In the genomic region with DNA sequence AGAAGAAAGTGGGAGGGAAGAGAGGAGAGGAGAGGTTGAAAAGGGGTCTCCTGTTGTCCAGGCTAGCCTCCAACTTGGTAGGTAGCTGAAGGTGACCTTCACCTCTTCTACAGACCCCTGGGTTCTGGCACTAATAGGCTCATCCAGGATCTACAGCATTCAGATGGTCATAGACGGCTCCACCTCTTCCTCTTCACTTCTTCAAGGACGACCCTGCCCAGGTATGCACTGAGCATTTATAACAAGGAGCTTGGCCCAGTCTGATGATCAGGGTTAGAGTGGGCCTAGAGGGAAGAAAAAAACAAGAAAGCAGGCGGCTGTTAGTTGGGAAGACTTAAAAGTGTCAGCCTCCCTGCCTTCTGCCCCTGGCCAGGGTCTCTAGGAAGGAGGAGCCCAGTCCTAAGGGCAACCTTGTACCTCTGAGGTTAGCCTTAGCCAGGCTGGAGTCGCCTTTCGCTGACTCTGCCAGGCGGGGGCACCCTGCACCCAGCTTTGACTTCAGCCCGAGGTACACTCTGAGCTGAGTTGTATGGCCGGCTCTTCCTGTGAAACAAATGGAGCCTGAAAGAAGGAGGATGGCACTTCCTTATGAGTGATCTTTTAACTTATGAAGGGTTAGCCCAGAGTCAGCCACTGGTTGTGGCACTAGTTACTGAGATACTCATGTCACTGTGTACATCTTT, we compare ENCODE assay signal across 8 mouse cellular contexts. TPM values are rescaled to one million over a fixed set of nuclear protein-coding genes. Genes with fewer than 3 reads are reported as not detected.
DNase-seq lines count a peak whose midpoint lies in the region; ATAC-seq lines count a peak whose summit lies in the region.

No protein-coding gene starts in this region.

- H3K27ac ChIP-seq in embryonic facial prominence, embryonic 13.5 days: no peak overlapping the region
- no peak overlapping the region for H3K27ac ChIP-seq in hindbrain, embryonic 16.5 days (ENCODE audit: low read depth, low read length)

- WGBS in embryonic facial prominence, embryonic 13.5 days: 18% methylated on average over 8 of the region's 8 CpGs
- 18% methylated on average over 8 of the region's 8 CpGs for WGBS in hindbrain, embryonic 16.5 days

- H3K27me3 ChIP-seq in embryonic facial prominence, embryonic 13.5 days: no peaks in the 10 kb centered on the region
- H3K27me3 ChIP-seq in hindbrain, embryonic 16.5 days (replicated peaks; ENCODE audit: control insufficient read depth, insufficient read depth, low read length): no peaks in the 10 kb centered on the region

- intact Hi-C loops in left cerebral cortex, postnatal 10 days (cut with DNase I): loop anchor here (5.0 kb wide), 1 partner anchor 50 kb away; the partner anchor contains the start of gene Itch

- no peak; the same call in 1 of the 2 replicates for ATAC-seq in cerebellum, adult (ENCODE audit: insufficient number of reproducible peaks, low FRiP score, low TSS enrichment)
- ATAC-seq in embryonic facial prominence, embryonic 13.5 days (ENCODE audit: insufficient number of reproducible peaks, insufficient read depth, low FRiP score, low TSS enrichment, low read depth): 0 out of 2 replicates have a peak, but pooled peaks have one; percentile 37
- ATAC-seq in hindbrain, embryonic 16.5 days: peak; percentile 58; the same call in 1 of the 2 replicates
- peak; percentile 99 for ATAC-seq in megakaryocyte progenitor cell, adult 5-6 weeks (replicated peaks; ENCODE audit: poor library complexity)

- H3K36me3 ChIP-seq in embryonic facial prominence, embryonic 13.5 days: no peaks in the 10 kb centered on the region
- no peaks in the 10 kb centered on the region for H3K36me3 ChIP-seq in hindbrain, embryonic 16.5 days (ENCODE audit: control insufficient read depth, insufficient read depth, low read length)

- H3K4me3 ChIP-seq in embryonic facial prominence, embryonic 13.5 days: no peak overlapping the region
- no peak overlapping the region for H3K4me3 ChIP-seq in hindbrain, embryonic 16.5 days (ENCODE audit: low read length)

- no peak overlapping the region for H3K9ac ChIP-seq in embryonic facial prominence, embryonic 13.5 days
- no peak overlapping the region for H3K9ac ChIP-seq in hindbrain, embryonic 16.5 days (ENCODE audit: low read depth, low read length)

- no peak overlapping the region for H3K4me2 ChIP-seq in embryonic facial prominence, embryonic 13.5 days
- no peak overlapping the region for H3K4me2 ChIP-seq in hindbrain, embryonic 16.5 days (ENCODE audit: low read length)

- no peaks in the 10 kb centered on the region for H3K9me3 ChIP-seq in embryonic facial prominence, embryonic 13.5 days
- H3K9me3 ChIP-seq in hindbrain, embryonic 16.5 days (ENCODE audit: control insufficient read depth, low read length): no peaks in the 10 kb centered on the region

- peak; percentile 50 for DNase-seq in cerebellum, adult 11 months
- peak; percentile 87 for DNase-seq in adrenal gland, postnatal 10 days
- DNase-seq in left cerebral cortex, postnatal 10 days (ENCODE audit: extremely low spot score in 1 of 2, low spot score in 2 of 2): peak; percentile 37 to 65
- DNase-seq in spleen, adult 12 weeks (ENCODE audit: low spot score): peak; percentile 54

- H3K4me1 ChIP-seq in embryonic facial prominence, embryonic 13.5 days: no peaks in the 10 kb centered on the region; the same call in 1 of the 2 replicates
- H3K4me1 ChIP-seq in hindbrain, embryonic 16.5 days (ENCODE audit: control insufficient read depth, insufficient read depth, low read depth, low read length): no peaks in the 10 kb centered on the region

RNA-seq across cellular contexts. Expression of gene Ahcy, which starts 8.0 kb away (rescaled TPM):
- total RNA-seq in adrenal gland, postnatal 10 days (2021): 10 to 100 TPM; 57.4 to 91.2 TPM
- 68.1 and 80.8 TPM in 2 replicates for polyA plus RNA-seq in embryonic facial prominence, embryonic 13.5 days (2015; fragmentation: Nextera tagmentation; extraction: Ambion mirVana)
- 33.3 and 36.6 TPM in 2 replicates for polyA plus RNA-seq in hindbrain, embryonic 16.5 days (2015; fragmentation: Nextera tagmentation; extraction: Ambion mirVana)
- 10 to 100 TPM; 14.0 to 14.8 TPM for total RNA-seq in left cerebral cortex, postnatal 10 days (2021)
- 143 and 155 TPM in 2 replicates for total RNA-seq in megakaryocyte progenitor cell, adult 5-6 weeks (2015)
- total RNA-seq in megakaryocyte progenitor cell, adult 5-6 weeks (2017): 103 and 109 TPM in 2 replicates

RNA-seq across cellular contexts. Expression of gene Itch, which starts 51.0 kb away (rescaled TPM):
- 10 to 100 TPM; 45.2 to 48.1 TPM for total RNA-seq in adrenal gland, postnatal 10 days (2021)
- 66.3 and 72.4 TPM in 2 replicates for polyA plus RNA-seq in embryonic facial prominence, embryonic 13.5 days (2015; fragmentation: Nextera tagmentation; extraction: Ambion mirVana)
- 33.6 and 37.9 TPM in 2 replicates for polyA plus RNA-seq in hindbrain, embryonic 16.5 days (2015; fragmentation: Nextera tagmentation; extraction: Ambion mirVana)
- 10 to 100 TPM; 35.2 to 35.3 TPM for total RNA-seq in left cerebral cortex, postnatal 10 days (2021)
- 50.8 and 52.9 TPM in 2 replicates for total RNA-seq in megakaryocyte progenitor cell, adult 5-6 weeks (2015)
- total RNA-seq in megakaryocyte progenitor cell, adult 5-6 weeks (2017): 48.7 and 53.4 TPM in 2 replicates
